Mouse (Mus musculus): ENCODE measurements around the gene Gm17577. TPM values are rescaled to one million over a fixed set of nuclear protein-coding genes. Genes with fewer than 3 reads are reported as not detected.
"Not testable (repeated sequence)": the region's sequence is repeated elsewhere in the genome, so short reads cannot be mapped to it uniquely, and the experiment has no call there.

Gene Gm17577
- polyA plus RNA-seq (2015; fragmentation: Nextera tagmentation; extraction: Ambion mirVana): not detected in 2 replicates

DNA sequence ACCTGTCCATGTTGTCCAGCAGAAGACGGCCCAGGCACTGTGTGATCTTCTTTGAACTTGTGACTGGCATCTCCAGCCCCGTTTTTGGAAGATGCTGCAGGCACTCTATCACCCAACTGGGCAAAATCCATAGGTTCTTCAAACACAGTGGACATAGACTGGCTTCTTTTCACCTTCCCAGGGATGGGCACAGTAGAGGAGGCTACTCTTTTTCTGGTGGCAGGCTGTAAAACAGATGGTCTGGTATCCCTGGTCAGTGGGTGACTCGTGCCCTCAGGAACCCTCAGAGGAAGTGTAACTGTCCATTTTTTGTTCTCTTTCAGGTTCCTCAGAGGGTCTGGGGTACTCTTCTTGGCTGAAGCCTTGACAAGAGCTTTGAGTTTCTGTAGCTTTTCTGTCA is at the start of gene Gm17577:
TSS of gene Gm17577 (minus strand) at position 101 of the 400 bp plus-strand sequence.
- H3K27ac ChIP-seq (ENCODE audit: low read length); H3K4me3 ChIP-seq (replicated peaks; ENCODE audit: low read length); ATAC-seq; H3K9ac ChIP-seq (replicated peaks; ENCODE audit: low read depth, low read length); H3K4me1 ChIP-seq (replicated peaks; ENCODE audit: control insufficient read depth, insufficient read depth, low read length); H3K27me3 ChIP-seq (replicated peaks; ENCODE audit: control insufficient read depth, insufficient read depth, low read length); H3K36me3 ChIP-seq (ENCODE audit: control insufficient read depth, insufficient read depth); H3K4me2 ChIP-seq (ENCODE audit: low read length); H3K9me3 ChIP-seq (ENCODE audit: control insufficient read depth, low read length): not testable (repeated sequence)
- WGBS: no CpG with 5 or more reads among the region's 3 CpGs

DNA sequence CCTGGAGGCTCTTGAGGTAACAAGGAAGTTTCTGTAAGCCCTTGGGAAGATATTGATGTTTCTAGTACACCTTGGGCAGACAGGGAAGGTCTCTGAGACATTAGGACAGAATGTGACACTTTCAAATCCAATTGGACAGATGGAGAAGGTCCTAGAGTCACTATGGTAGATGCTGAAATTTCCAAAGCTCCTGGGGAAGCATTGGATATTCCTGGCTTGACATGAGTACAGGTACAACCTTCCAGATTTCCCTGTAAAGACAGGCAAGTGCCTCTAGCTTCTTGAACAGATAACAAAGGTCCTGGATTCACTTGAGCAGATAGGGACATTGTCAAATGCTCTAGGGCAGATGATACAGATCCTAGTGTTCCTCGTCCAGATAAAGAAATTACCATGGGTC is 24.3 kb downstream of the Gm17577 start, which contains the start of gene Srsx:
TSS of gene Srsx (minus strand) at position 101 of the 400 bp plus-strand sequence.
- not testable (repeated sequence) for H3K9ac ChIP-seq (replicated peaks; ENCODE audit: low read depth, low read length); H3K27me3 ChIP-seq (replicated peaks; ENCODE audit: control insufficient read depth, insufficient read depth, low read length); H3K4me1 ChIP-seq (replicated peaks; ENCODE audit: control insufficient read depth, insufficient read depth, low read length); H3K4me3 ChIP-seq (replicated peaks; ENCODE audit: low read length); H3K36me3 ChIP-seq (ENCODE audit: control insufficient read depth, insufficient read depth); H3K27ac ChIP-seq (ENCODE audit: low read length); ATAC-seq; H3K9me3 ChIP-seq (ENCODE audit: control insufficient read depth, low read length); H3K4me2 ChIP-seq (ENCODE audit: low read length)
- no CpG with 5 or more reads among the region's 1 CpGs for WGBS

Other genes with a start within 250 kb of the Gm17577 start
- gene Gm17521, start 217.2 kb downstream of the Gm17577 start, polyA plus RNA-seq (2015; fragmentation: Nextera tagmentation; extraction: Ambion mirVana): not detected in 2 replicates
- gene Cldn34c1, start 143.4 kb downstream of the Gm17577 start, polyA plus RNA-seq (2015; fragmentation: Nextera tagmentation; extraction: Ambion mirVana): 30.3 and 35.7 TPM in 2 replicates
- gene Srsx, start 24.4 kb downstream of the Gm17577 start, polyA plus RNA-seq (2015; fragmentation: Nextera tagmentation; extraction: Ambion mirVana): not detected in 2 replicates